Mouse (Mus musculus) gastrocnemius, adult 18-20 months (tissue): ENCODE results near the gene Cideb. TPM values are rescaled to one million over a fixed set of nuclear protein-coding genes. Genes with fewer than 3 reads are reported as not detected.

Experiments
- DNase-seq: peaks from one replicate; pipeline ENCODE4 v3.0.0; 2021; ENCODE audit warnings: low spot score
- total RNA-seq, 2 experiments: library from RNA; stranded (reverse); gene quantifications; 2 replicates each; pipeline ENCODE4 v1.2.3; 2021

Gene Cideb
- total RNA-seq, 2 experiments from 2014 or later: not detected

GRCm38 (mm10) chr14:55765696-55766095 is 7.4 kb upstream of the Cideb start, which contains the start of gene Ltb4r1:
Gene Ltb4r1, plus strand, starts transcription at chr14:55765962.
- DNase-seq: no peak

- no peak for DNase-seq
Observed at GRCm38 (mm10) chr14:55763166-55763565, 4.9 kb upstream of the Cideb start.

- peak; percentile 29 for DNase-seq
Observed at GRCm38 (mm10) chr14:55762001-55762821, 4.0 kb upstream of the Cideb start.

GRCm38 (mm10) chr14:55761163-55761562 is 2.9 kb upstream of the Cideb start, which contains the start of gene Ltb4r2:
Gene Ltb4r2, plus strand, starts transcription at chr14:55761428.
- DNase-seq: no peak

DNA sequence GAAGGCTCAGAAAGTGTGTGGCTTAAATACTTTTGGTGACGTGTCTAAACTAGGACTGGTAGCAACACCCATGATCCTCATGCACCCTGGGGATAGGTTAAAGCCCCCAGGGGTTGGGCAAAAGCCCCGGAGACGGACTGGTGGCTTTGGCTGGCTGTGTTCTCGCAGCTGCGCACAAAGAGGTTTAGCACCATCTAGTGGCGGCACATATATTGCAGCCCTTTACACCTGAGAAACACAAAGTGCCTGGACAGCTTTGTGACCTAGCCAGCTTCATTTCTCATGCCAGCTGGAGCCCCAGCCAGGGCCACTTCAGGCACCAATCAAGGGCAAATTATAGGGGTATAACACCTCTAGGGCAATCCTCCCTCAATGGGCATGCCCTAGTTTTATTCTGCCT is 1.9 kb upstream of the Cideb start:
- peak; percentile 85 for DNase-seq

DNA sequence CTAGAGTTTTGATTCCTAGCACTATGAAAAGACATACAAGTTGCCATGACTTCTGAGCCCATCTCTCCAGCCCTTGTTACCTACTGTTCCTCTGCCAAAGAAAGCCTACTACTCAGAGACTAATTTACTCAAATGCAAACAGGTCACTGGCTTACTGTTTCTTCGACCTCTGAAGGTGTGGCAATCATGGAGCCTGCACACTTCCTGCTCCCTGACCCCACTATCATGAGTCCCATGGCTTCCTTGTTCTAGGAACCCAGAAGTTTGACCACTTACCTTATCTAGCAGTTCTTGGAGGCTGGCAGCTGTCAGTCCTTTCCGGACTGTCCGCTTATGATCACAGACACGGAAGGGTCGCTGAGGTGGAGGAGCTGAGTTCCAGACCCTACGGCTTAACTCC is 692 bp downstream of the Cideb start:
- no peak for DNase-seq

- DNase-seq: no peak
Observed at GRCm38 (mm10) chr14:55747051-55747847, 11.0 kb downstream of the Cideb start.

GRCm38 (mm10) chr14:55745861-55746237 is 12.4 kb downstream of the Cideb start:
- no peak for DNase-seq

DNA sequence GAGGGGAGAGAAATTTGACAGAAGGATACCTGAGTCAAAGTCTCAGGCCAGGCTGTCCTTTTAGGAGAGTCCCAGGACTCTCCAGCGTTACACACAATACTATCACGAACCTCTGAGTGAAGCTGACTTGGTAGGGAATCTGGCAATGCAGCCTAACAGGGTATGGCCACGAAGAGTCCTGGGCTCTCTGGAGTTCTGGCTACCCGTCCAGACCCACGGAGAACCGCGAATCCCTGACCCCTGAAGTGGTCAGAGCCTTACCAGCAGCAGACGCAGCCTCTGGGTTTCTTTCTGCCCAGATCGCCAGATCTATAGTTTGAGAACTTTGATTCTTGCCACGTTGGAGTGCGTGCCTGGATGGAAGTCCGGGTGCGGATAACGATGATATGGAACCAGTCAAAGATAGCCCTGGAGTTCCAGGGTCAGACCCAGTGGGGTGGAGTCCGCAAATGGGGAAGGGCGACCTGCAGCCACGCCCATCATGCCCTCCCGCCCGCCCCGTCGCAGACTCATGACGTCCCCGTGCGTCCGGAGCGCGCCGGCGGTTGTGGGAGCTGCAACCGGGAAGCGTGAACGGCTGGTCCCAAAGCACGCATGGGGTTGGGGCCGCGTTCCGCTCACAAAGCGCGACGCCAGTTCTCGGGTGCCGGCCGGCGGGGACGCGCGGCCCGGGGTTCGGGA is 12.9 kb downstream of the Cideb start, which contains the start of the genes Dhrs1 and Nop9:
Gene Dhrs1, minus strand, starts transcription at position 511 of the 681 bp plus-strand sequence.
Gene Nop9, plus strand, starts transcription at position 514 of the 681 bp plus-strand sequence.
- DNase-seq: peak; percentile 85

- DNase-seq: peak; percentile 89
Observed at GRCm38 (mm10) chr14:55743711-55744110, 14.5 kb downstream of the Cideb start.

GRCm38 (mm10) chr14:55737086-55737687 is 21.1 kb downstream of the Cideb start:
- DNase-seq: no peak

DNA sequence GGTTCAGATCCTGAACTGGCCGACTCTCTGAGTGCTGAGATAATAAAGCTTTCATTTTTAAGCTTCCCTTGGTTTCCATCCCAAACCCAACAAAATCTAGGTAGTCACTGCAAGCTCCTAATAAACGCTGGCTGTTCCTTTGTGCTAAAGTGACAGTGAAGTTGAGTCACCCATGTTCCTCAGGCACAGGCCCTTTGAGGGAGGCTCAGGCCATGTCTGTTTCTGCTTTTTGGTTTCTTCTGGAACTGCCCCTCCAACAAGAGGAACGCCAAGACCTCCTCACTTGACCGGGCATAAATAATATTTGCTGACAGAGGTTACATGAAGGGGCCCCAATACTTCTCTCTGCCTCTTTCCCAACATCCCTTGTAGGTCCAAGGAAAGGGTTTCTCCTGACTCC is 22.5 kb downstream of the Cideb start:
- no peak for DNase-seq

DNA sequence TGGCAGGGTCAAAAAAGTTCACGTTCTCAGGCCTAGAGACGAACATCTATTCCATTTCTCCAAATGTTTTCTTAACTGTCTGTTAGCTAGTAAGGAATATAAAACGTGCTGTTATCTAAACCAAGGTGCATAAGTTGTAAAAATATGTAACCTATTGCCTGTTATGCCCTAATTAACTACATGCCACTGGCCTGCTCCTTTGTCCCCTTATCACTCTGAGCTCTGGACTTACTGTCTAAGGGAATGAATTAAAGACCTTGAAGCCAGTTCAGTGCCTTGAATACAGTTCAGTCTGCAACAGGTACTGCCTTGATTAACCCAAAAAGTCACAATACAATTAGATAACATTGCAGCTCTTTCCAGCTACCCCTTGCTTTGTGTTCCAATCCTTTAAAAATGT is 22.9 kb downstream of the Cideb start:
- DNase-seq: no peak

GRCm38 (mm10) chr14:55734869-55735268 is 23.4 kb downstream of the Cideb start:
- DNase-seq: no peak

DNA sequence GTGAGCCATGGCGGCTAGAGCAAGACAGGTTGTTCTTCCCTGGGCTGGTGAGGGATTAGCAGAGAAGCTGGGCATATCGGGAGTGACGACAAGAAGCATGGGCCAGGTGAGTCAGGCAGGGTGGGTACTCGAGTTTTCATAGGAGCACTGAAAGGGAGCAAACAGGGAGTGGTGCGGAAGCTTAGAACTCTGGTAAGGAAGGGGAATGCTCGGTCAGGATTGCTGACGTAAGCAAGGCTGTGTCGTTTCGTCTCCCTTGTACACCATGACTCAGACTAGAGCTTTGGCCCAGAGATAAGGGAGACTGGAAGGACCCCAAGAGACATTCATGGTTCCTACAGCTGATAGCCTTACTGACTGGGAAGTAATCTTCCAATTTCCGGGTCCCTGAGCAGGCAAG is 24.4 kb downstream of the Cideb start:
- no peak for DNase-seq

GRCm38 (mm10) chr14:55730531-55731032 is 27.7 kb downstream of the Cideb start:
- no peak for DNase-seq

GRCm38 (mm10) chr14:55730116-55730515 is 28.1 kb downstream of the Cideb start:
- DNase-seq: no peak

DNA sequence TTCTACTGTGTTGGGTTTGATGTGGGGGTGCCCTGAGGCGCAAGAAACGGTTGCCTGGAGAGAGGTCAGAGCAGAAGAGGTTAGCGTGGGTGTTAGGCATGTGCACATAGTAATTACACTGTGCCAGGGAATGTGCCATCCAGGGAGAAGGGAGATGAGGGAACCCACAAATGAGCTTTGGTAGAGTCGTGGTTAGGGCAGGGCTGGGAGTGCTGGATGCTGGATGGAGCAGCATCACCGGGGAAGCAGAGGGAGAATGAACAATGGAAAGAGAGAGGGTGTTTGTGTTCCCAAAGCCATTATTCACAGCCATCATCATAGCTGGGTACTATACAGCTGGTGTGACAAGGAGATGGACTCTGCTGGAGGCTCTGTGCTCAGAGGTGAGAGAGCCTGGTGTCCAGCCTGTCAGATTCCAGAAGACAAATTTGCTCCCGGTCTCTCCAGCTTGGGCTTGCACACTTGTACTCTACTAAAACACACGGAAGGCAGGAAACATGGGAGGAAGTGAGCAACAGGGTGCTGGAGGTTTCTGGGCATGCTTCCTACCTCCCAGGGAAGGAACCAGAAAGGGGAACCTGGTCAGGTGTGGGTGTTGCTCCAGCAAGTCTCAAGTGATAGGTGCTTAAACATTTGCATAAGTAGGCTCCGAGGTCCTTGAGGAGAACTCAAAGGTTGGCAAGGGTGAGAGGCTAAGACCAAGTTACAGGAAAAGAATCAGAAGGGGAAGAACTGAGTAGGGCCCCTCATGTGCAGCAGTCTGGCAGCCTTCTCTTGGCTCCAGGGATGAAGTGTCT is 30.2 kb downstream of the Cideb start:
- no peak for DNase-seq

DNA sequence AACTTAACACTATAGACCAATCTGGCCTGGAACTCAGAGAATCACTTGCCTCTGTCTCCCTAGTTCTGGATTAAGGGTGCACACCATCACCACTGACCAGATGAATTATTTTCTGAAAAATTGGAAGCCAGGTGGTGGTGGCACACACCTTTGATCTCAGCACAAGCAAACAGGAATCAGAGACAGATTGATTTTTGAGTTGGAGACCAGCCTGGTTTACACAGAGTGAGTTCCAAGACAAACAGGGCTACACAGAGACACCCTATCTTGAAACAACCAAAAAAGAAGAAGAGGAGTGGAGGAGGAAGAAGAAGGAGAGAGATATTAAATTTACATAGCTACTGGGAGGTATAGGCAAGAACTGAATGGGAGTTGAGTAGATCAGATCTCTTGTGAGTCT is 32.0 kb downstream of the Cideb start:
- DNase-seq: no peak

- peak; percentile 21 for DNase-seq
Observed at GRCm38 (mm10) chr14:55724411-55724871, 33.8 kb downstream of the Cideb start.
